Mouse (Mus musculus) midbrain, embryonic 11.5 days (tissue): ENCODE data around the gene 1700003F12Rik. TPM values are rescaled to one million over a fixed set of nuclear protein-coding genes. Genes with fewer than 3 reads are reported as not detected.

Experiments
- ATAC-seq: fragments of 200-750 bp; cut with Nextera tagmentation; 2 replicates; pipeline ENCODE4 v1.8.0; 2017; ENCODE audit warnings: moderate TSS enrichment, moderate library complexity; ENCODE audit not compliant: low FRiP score
- DNase-seq: peaks from one replicate; pipeline ENCODE4 v3.0.0; 2015; ENCODE audit warnings: low spot score; ENCODE audit errors: missing footprints
- H3K27ac ChIP-seq: fragments of 300-500 bp; sonication (generic); 2 replicates; pipeline ENCODE4 v1.5.1; 2014; ENCODE audit warnings: low read depth, low read length
- H3K27me3 ChIP-seq: fragments of 300-500 bp; sonication (generic); 2 replicates; pipeline ENCODE4 v1.6.1; 2014; ENCODE audit warnings: mild to moderate bottlenecking, low read length, moderate library complexity, mixed read lengths; ENCODE audit not compliant: control insufficient read depth, insufficient read depth
- H3K36me3 ChIP-seq: fragments of 300-500 bp; sonication (generic); 2 replicates; pipeline ENCODE4 v1.6.1; 2014; ENCODE audit warnings: mild to moderate bottlenecking, low read length, moderate library complexity, mixed read lengths; ENCODE audit not compliant: control insufficient read depth, insufficient read depth
- H3K4me1 ChIP-seq: fragments of 300-500 bp; sonication (generic); 2 replicates; pipeline ENCODE4 v1.6.1; 2014; ENCODE audit warnings: low read length; ENCODE audit not compliant: control insufficient read depth, insufficient read depth
- H3K4me2 ChIP-seq: fragments of 300-500 bp; sonication (generic); 2 replicates; pipeline ENCODE4 v1.6.1; 2014; ENCODE audit warnings: mild to moderate bottlenecking, moderate library complexity
- H3K4me3 ChIP-seq: fragments of 300-500 bp; sonication (generic); 2 replicates; pipeline ENCODE4 v1.5.1; 2014; ENCODE audit warnings: low read depth, low read length
- H3K9ac ChIP-seq: fragments of 300-500 bp; sonication (generic); 2 replicates; pipeline ENCODE4 v1.6.1; 2014; ENCODE audit warnings: low read length
- H3K9me3 ChIP-seq: fragments of 300-500 bp; sonication (generic); 2 replicates; pipeline ENCODE4 v1.6.1; 2016; ENCODE audit warnings: low read length; ENCODE audit not compliant: control insufficient read depth
- WGBS: fragments of 180-500 bp; shearing (Covaris S2); extraction: QIAGEN DNeasy Blood & Tissue Kit; methylation state at CpG from one replicate; pipeline ENCODE4 v1.1.7; 2014; 5-methylcytosine and 5-hydroxymethylcytosine counted together
- polyA plus RNA-seq: library from polyadenylated mRNA; unstranded; fragments of >200 nt; fragmentation: Nextera tagmentation; extraction: Ambion mirVana; gene quantifications from 2 replicates; pipeline ENCODE4 v1.2.1, GENCODE M21; 2014

1700003F12Rik gene
- polyA plus RNA-seq, 1 experiment from 2014 or later, result 2.6 TPM

- WGBS, result 85% methylated on average over 3 of the region's 3 CpGs
- ATAC-seq (no peak), DNase-seq (no peak)
- no peaks in the 10 kb centered on the region for H3K27me3 ChIP-seq
- no peak overlapping the region for H3K27ac ChIP-seq
- H3K4me1 ChIP-seq, result no peaks in the 10 kb centered on the region
- no peak overlapping the region for H3K9ac ChIP-seq
- H3K36me3 ChIP-seq, result no peaks in the 10 kb centered on the region
- H3K9me3 ChIP-seq, result no peaks in the 10 kb centered on the region
- H3K4me2 ChIP-seq, result no peak overlapping the region
- no peak overlapping the region for H3K4me3 ChIP-seq
These were observed 44.4 kb downstream of the 1700003F12Rik start for GRCm38 (mm10) chr2:154591239-154591638.

- Histone ChIP-seq H3K9me3 (no peaks in the 10 kb centered on the region), H3K4me2 (no peak overlapping the region), H3K4me3 (no peak overlapping the region), H3K27me3 (no peaks in the 10 kb centered on the region), H3K4me1 (no peaks in the 10 kb centered on the region), H3K36me3 (no peaks in the 10 kb centered on the region), H3K9ac (no peak overlapping the region), H3K27ac (no peak overlapping the region)
- DNase-seq, result no peak
- ATAC-seq, result no peak
- WGBS, result 66% methylated on average over 3 of the region's 3 CpGs
These were observed 46.1 kb downstream of the 1700003F12Rik start for GRCm38 (mm10) chr2:154593025-154593424.

GRCm38 (mm10) chr2:154595775-154596174, 48.9 kb downstream of the 1700003F12Rik start:
- H3K4me2 ChIP-seq, result no peak overlapping the region
- DNase-seq, result no peak
- H3K9ac ChIP-seq, result no peak overlapping the region
- no peaks in the 10 kb centered on the region for H3K4me1 ChIP-seq
- no peak for ATAC-seq
- H3K9me3 ChIP-seq, result no peaks in the 10 kb centered on the region
- H3K36me3 ChIP-seq, result no peaks in the 10 kb centered on the region
- no peak overlapping the region for H3K27ac ChIP-seq
- H3K27me3 ChIP-seq, result no peaks in the 10 kb centered on the region
- no peak overlapping the region for H3K4me3 ChIP-seq
- WGBS, result 85% methylated on average over 5 of the region's 5 CpGs

DNA sequence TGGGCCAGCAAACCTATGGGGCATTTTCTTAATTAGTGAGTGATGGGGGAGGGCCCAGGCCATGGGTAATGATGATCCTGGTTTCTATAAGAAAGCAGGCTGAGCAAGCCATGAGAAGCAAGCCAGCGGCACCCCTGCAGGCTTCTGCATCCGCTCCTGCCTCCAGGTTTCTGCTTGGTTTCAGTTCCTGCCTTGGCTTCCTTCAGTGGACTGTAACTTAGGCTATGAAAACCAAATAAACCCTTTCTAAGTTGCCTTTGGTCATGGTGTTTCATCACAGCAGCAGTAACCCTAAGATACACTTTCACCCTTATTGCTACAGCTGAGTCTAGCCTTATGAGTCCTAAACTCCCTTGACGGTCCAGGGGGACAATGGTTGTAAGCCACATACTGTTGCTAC, 50.5 kb downstream of the 1700003F12Rik start:
- Histone ChIP-seq H3K4me3 (no peak overlapping the region), H3K4me2 (no peak overlapping the region), H3K4me1 (no peaks in the 10 kb centered on the region), H3K9ac (no peak overlapping the region), H3K27ac (no peak overlapping the region), H3K27me3 (no peaks in the 10 kb centered on the region), H3K9me3 (no peaks in the 10 kb centered on the region), H3K36me3 (no peaks in the 10 kb centered on the region)
- no peak for DNase-seq
- no peak for ATAC-seq
- 88% methylated on average over 3 of the region's 3 CpGs for WGBS

Other genes starting within 250 kb of the 1700003F12Rik start
- gene Bpifb9b, start 239.9 kb upstream of the 1700003F12Rik start, polyA plus RNA-seq, result not detected in 2 replicates
- 15.1 and 18.1 TPM in 2 replicates for gene Cdk5rap1, start 174.1 kb upstream of the 1700003F12Rik start, polyA plus RNA-seq
- gene Snta1, start 139.0 kb upstream of the 1700003F12Rik start, polyA plus RNA-seq, result 2.0 and 2.3 TPM in 2 replicates
- gene Cbfa2t2, start 110.6 kb upstream of the 1700003F12Rik start, polyA plus RNA-seq, result 75.2 and 76.1 TPM in 2 replicates
- not detected in 2 replicates for gene Actl10, start 4.7 kb downstream of the 1700003F12Rik start, polyA plus RNA-seq
- 6.1 and 6.9 TPM in 2 replicates for gene Necab3, start 11.8 kb downstream of the 1700003F12Rik start, polyA plus RNA-seq
- 14.5 and 15.3 TPM in 2 replicates for gene E2f1, start 22.8 kb downstream of the 1700003F12Rik start, polyA plus RNA-seq
- gene Pxmp4, start 56.6 kb downstream of the 1700003F12Rik start, polyA plus RNA-seq, result 12.3 and 14.1 TPM in 2 replicates
- 0.92 and 1.2 TPM in 2 replicates for gene Zfp341, start 66.2 kb downstream of the 1700003F12Rik start, polyA plus RNA-seq
- 0.60 and 1.1 TPM in 2 replicates for gene 4930519P11Rik, start 66.4 kb downstream of the 1700003F12Rik start, polyA plus RNA-seq
- 12.7 and 14.0 TPM in 2 replicates for gene Chmp4b, start 104.6 kb downstream of the 1700003F12Rik start, polyA plus RNA-seq
- gene Gm14214, start 222.9 kb downstream of the 1700003F12Rik start, polyA plus RNA-seq, result not detected in 2 replicates
- 56.9 and 66.8 TPM in 2 replicates for gene Raly, start 244.0 kb downstream of the 1700003F12Rik start, polyA plus RNA-seq
- gene a, start 244.3 kb downstream of the 1700003F12Rik start, polyA plus RNA-seq, result 0.36 and 0.40 TPM in 2 replicates